Mouse (Mus musculus): ENCODE results near the gene Pole4.

GRCm38 (mm10) chr6:82613201-82613600 lies 92.0 kb downstream of the Pole4 start:
- no peak for TF ChIP-seq CTCF (IDR thresholded peaks at IDR 0.05; ENCODE audit: extremely low read depth, insufficient read length, insufficient replicate concordance, low read depth, low read length)
- TF ChIP-seq POLR2A (IDR thresholded peaks at IDR 0.05; ENCODE audit: low read depth, low read length): no peak

Measured in small intestine, adult 2 months (tissue).